Mouse (Mus musculus) heart, postnatal 0 days (tissue): ENCODE measurements at regions not wholly inside any gene's neighbourhood (a gene's known extent, or its start where the extent isn't known, plus 50 kb on each side); places are given as distances from the start of the nearest gene placed in this dataset.

ENCODE experiments used
- ATAC-seq: fragments of 200-750 bp; cut with Nextera tagmentation; 2 replicates; pipeline ENCODE4 v1.8.0; 2017; ENCODE audit warnings: low read depth, moderate number of reproducible peaks, moderate library complexity; ENCODE audit not compliant: insufficient read depth
- DNase-seq: peaks from one replicate; pipeline ENCODE4 v3.0.0-alpha.2; 2016; ENCODE audit warnings: low spot score
- H3K27ac ChIP-seq: fragments of 300-500 bp; sonication (generic); 2 replicates; pipeline ENCODE4 v1.5.1; 2014; ENCODE audit warnings: low read depth, mild to moderate bottlenecking
- H3K27me3 ChIP-seq: fragments of 300-500 bp; sonication (generic); 2 replicates; pipeline ENCODE4 v1.6.1; 2014; ENCODE audit warnings: low read length, mixed read lengths; ENCODE audit not compliant: control insufficient read depth, insufficient read depth
- H3K36me3 ChIP-seq: fragments of 300-500 bp; sonication (generic); replicated peaks from 2 replicates; pipeline ENCODE4 v1.6.1; 2014; ENCODE audit warnings: low read length, mixed read lengths; ENCODE audit not compliant: control insufficient read depth, insufficient read depth
- H3K4me1 ChIP-seq: fragments of 300-500 bp; sonication (generic); 2 replicates; pipeline ENCODE4 v1.6.1; 2014; ENCODE audit warnings: antibody characterized with exemption; ENCODE audit not compliant: control insufficient read depth, insufficient read depth
- H3K4me2 ChIP-seq: fragments of 300-500 bp; sonication (generic); 2 replicates; pipeline ENCODE4 v1.6.1; 2014; ENCODE audit warnings: low read depth, mild to moderate bottlenecking, low read length, moderate library complexity
- H3K4me3 ChIP-seq: fragments of 300-500 bp; sonication (generic); 2 replicates; pipeline ENCODE4 v1.5.1; 2014; ENCODE audit warnings: low read depth, low read length
- H3K9ac ChIP-seq: fragments of 300-500 bp; sonication (generic); replicated peaks from 2 replicates; pipeline ENCODE4 v1.6.1; 2014; ENCODE audit warnings: low read depth, low read length, mixed read lengths
- H3K9me3 ChIP-seq: fragments of 300-500 bp; sonication (generic); replicated peaks from 2 replicates; pipeline ENCODE4 v1.6.1; 2016; ENCODE audit warnings: low read length; ENCODE audit not compliant: control insufficient read depth
- CTCF ChIP-seq: IDR thresholded peaks from 2 replicates; pipeline ENCODE4 v1.5.1; 2016; ENCODE audit warnings: antibody characterized with exemption, control low read depth, low read depth
- EP300 ChIP-seq: IDR thresholded peaks from 2 replicates; pipeline ENCODE4 v1.6.1; 2016; ENCODE audit warnings: antibody characterized with exemption, low read depth
- WGBS: fragments of 180-500 bp; shearing (Covaris S2); extraction: QIAGEN DNeasy Blood & Tissue Kit; methylation state at CpG from one replicate; pipeline ENCODE4 v1.1.7; 2014; 5-methylcytosine and 5-hydroxymethylcytosine counted together

GRCm38 (mm10) chr8:26465346-26465745 lies 346.0 kb downstream of the Gm45692 start:
- H3K4me3 ChIP-seq, result no peak overlapping the region

GRCm38 (mm10) chr8:26468441-26468840 lies 349.1 kb downstream of the Gm45692 start:
- ATAC-seq (no peak), DNase-seq (no peak)
- peak; percentile 28 for TF ChIP-seq CTCF
- TF ChIP-seq EP300, result no peak
- Histone ChIP-seq H3K9me3 (no peaks in the 10 kb centered on the region), H3K4me3 (no peak overlapping the region), H3K4me2 (no peak overlapping the region), H3K27ac (no peak overlapping the region), H3K9ac (no peak overlapping the region), H3K36me3 (no peaks in the 10 kb centered on the region), H3K4me1 (no peaks in the 10 kb centered on the region), H3K27me3 (no peaks in the 10 kb centered on the region)
- 69% methylated on average over 2 of the region's 2 CpGs for WGBS

More at GRCm38 (mm10) chr8:26465346-26465745, 346.0 kb downstream of the Gm45692 start:
- Histone ChIP-seq H3K36me3 (no peaks in the 10 kb centered on the region), H3K4me2 (no peak overlapping the region), H3K4me1 (no peaks in the 10 kb centered on the region), H3K9me3 (no peaks in the 10 kb centered on the region), H3K27me3 (no peaks in the 10 kb centered on the region), H3K27ac (no peak overlapping the region), H3K9ac (no peak overlapping the region)
- no peak for ATAC-seq
- DNase-seq, result no peak
- TF ChIP-seq CTCF (no peak), EP300 (no peak)
- WGBS, result 73% methylated on average over 2 of the region's 2 CpGs

- Histone ChIP-seq H3K36me3 (no peaks in the 10 kb centered on the region), H3K9ac (no peak overlapping the region), H3K4me3 (no peak overlapping the region), H3K27me3 (no peaks in the 10 kb centered on the region), H3K4me2 (no peak overlapping the region), H3K9me3 (no peaks in the 10 kb centered on the region), H3K4me1 (no peaks in the 10 kb centered on the region), H3K27ac (no peak overlapping the region)
- no peak for DNase-seq
- ATAC-seq, result no peak
- WGBS, result 66% methylated on average over 6 of the region's 6 CpGs
- TF ChIP-seq EP300, result no peak
- no peak for TF ChIP-seq CTCF
Observed at GRCm38 (mm10) chr8:26469705-26470104, 350.4 kb downstream of the Gm45692 start.

GRCm38 (mm10) chr8:26471811-26472550 lies 352.6 kb downstream of the Gm45692 start:
- H3K27me3 ChIP-seq, result no peaks in the 10 kb centered on the region
- H3K9ac ChIP-seq, result no peak overlapping the region
- no peak overlapping the region for H3K4me3 ChIP-seq
- ATAC-seq (no peak), DNase-seq (no peak)
- TF ChIP-seq EP300 (no peak), CTCF (no peak)
- H3K4me1 ChIP-seq, result no peaks in the 10 kb centered on the region
- H3K9me3 ChIP-seq, result no peaks in the 10 kb centered on the region
- H3K4me2 ChIP-seq, result no peak overlapping the region
- no peak overlapping the region for H3K27ac ChIP-seq
- 45% methylated on average over 12 of the region's 12 CpGs for WGBS
- no peaks in the 10 kb centered on the region for H3K36me3 ChIP-seq

GRCm38 (mm10) chr8:26484749-26485148 lies 365.4 kb downstream of the Gm45692 start:
- Histone ChIP-seq H3K4me1 (no peaks in the 10 kb centered on the region), H3K27me3 (no peaks in the 10 kb centered on the region), H3K4me3 (no peak overlapping the region), H3K4me2 (no peak overlapping the region), H3K36me3 (no peaks in the 10 kb centered on the region), H3K9me3 (no peaks in the 10 kb centered on the region), H3K9ac (no peak overlapping the region), H3K27ac (no peak overlapping the region)
- WGBS, result 83% methylated on average over 5 of the region's 5 CpGs
- no peak for TF ChIP-seq EP300
- TF ChIP-seq CTCF, result no peak
- ATAC-seq (no peak), DNase-seq (no peak)

GRCm38 (mm10) chr8:26487866-26488265 lies 368.5 kb downstream of the Gm45692 start:
- no peak for DNase-seq
- Histone ChIP-seq H3K36me3 (no peaks in the 10 kb centered on the region), H3K4me2 (no peak overlapping the region), H3K27ac (no peak overlapping the region), H3K4me1 (no peaks in the 10 kb centered on the region), H3K4me3 (no peak overlapping the region), H3K9me3 (no peaks in the 10 kb centered on the region), H3K27me3 (no peaks in the 10 kb centered on the region), H3K9ac (no peak overlapping the region)
- ATAC-seq, result no peak
- TF ChIP-seq EP300 (no peak), CTCF (no peak)
- 86% methylated on average over 7 of the region's 7 CpGs for WGBS
